Mouse (Mus musculus): Measurements from ENCODE around the gene Slc28a1.

- TF ChIP-seq EP300 (IDR thresholded peaks at IDR 0.05) (no peak), CTCF (IDR thresholded peaks at IDR 0.05) (no peak)
These were observed 49.8 kb downstream of the Slc28a1 start for GRCm38 (mm10) chr7:81164411-81164810.
